Mouse (Mus musculus) R1 (cell line): ENCODE measurements around the gene Osgep.
A peak's percentile ranks its signal among the peaks of the same experiment; 100 is the strongest.
"Not testable (repeated sequence)": the region's sequence is repeated elsewhere in the genome, so short reads cannot be mapped to it uniquely, and the experiment has no call there.

Experiments used
- DNase-seq: peaks from one replicate; pipeline ENCODE4 v3.0.0-alpha.2; 2018; ENCODE audit warnings: low read depth, low spot score

Osgep gene

GRCm38 (mm10) chr14:50891621-50892020, 33.1 kb downstream of the Osgep start:
- DNase-seq: peak; percentile 29

DNA sequence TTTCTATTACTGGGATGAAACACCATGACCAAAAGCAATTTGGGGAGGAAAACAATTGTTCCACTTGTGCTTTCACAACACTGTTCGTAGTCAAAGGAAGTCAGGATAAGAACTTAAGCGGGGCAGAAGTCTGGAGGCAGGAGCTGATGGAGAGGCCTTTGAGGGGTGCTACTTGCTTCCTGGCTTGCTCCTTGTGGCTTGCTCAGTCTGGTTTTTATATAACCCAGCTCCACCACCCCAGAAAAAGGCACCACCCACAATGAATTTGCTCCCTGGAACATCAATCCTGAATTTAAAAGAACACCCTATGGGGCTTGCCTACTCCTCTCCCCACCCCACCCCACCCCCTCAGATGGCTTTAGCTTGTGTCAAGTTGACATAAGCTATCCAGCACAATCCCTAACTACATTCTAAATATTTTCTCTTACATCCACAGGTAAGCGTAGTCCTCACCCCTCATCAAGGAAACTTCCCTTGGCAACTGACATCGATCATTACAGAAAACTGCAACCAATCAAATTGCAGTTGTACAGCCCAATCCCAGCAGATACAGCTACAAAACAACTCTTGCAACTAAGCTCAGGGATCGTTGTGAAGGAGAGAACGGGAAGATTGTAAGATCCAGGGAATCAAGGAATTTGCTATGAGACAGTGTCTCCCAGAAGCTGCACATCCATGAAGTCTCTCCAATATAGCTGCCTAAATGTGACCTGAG, 48.3 kb downstream of the Osgep start:
- peak; percentile 8 for DNase-seq

DNA sequence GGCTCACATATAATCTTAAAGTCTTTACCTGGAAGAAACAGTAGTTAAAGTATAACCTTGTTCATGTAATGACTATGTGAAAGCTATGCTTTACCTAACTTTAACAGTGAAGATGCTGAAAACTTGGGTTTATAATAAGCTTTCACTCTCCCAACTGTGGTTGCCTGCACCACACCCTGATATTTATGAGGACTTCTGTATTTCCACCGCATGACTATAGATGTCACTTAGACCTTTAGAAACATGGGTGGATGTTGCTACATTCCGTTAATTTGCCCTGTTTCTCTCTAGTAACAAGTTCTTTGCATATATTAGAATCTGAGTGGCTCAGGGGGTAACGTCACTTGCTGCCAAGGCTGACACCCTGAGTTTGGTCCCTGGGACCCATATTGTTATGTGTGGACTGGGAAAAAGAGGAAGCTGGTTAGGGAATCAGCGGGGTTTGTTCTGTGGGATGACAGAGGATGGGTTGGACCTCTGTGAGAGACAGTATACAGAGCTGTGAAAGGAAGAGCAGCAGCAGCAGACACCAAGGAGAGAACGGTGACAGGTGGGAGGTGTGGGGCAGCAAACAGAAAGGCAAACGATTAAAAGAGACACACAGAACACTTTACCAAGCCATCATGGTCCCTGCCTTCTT, 49.0 kb downstream of the Osgep start:
- no peak for DNase-seq

DNA sequence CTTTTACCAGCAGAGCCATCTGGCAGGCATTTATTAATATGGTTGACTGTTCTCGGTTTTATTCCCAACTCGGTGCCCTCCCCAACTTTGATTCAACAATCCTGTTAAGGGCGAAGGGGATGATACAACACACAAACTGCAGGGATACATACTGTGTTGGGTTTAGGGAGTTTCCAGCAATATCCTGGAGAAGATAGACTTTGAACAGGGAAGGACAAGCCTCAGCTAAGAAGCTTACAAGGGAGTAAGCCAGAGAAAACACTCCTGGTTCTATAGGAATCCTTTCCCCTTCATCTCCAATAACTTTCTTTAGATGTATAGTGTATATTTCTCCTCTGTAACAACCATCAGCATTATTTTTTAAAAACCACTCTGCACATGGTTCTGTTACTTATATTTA, 49.5 kb downstream of the Osgep start:
- no peak for DNase-seq

DNA sequence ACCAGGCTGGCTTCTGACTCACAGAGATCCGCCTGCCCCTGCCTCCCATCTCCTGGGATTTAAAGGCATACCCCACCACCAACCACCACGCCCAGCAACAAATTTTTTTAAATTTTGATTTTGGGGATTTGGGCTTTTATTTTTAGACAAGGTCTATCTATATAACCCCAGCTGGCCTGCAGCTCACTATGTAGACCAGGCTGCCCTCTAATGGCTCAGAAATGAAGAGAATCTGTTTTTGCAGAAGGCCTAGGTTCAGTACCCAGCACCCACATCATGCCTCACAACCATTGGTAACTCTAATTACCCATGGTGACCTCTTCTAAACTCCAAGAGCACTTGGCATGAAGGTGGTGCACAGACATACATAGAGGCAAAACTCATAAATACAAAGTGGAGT, 53.4 kb downstream of the Osgep start:
- peak; percentile 15 for DNase-seq

DNA sequence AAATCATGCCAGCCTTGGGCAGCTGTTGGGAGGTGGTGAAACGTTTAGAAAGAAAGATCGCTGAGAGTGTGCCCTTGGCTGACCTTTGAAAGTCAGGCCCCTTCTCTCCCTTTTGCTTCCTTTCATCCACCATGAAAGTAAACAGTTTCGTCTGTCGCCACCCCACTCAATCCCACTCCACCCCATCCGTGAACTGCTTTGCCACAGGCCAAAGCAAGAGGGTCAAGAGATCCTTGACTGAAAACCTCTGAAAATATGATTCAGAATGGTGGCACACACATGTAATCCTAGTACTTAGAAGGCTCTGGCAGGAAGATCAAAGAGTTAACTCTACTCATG, 53.9 kb downstream of the Osgep start:
- no peak for DNase-seq

- DNase-seq: peak; percentile 94
Measured at GRCm38 (mm10) chr14:50869889-50870804, 54.5 kb downstream of the Osgep start, which contains the start of gene Tep1. Tep1 (minus strand) TSS chr14:50870560.

DNA sequence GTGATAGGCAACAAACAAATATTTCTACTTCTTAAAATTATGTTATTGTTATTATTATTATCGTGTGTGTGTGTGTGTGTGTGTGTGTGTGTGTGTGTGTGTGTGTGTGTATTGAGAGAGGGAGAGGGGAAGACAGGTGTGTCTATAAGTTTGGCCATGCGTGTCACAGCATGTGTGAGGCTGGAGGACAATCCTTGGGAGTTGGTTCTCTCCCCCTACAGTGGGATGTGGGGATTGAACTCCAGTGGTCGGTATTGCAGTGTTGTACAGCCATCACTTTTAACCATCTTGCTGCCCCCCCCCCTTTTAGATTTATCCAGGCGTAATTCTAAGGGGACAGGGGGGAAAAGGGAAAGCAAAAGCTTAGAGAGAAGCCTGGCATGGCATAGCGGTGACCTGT, 56.0 kb downstream of the Osgep start:
- DNase-seq: no peak

DNA sequence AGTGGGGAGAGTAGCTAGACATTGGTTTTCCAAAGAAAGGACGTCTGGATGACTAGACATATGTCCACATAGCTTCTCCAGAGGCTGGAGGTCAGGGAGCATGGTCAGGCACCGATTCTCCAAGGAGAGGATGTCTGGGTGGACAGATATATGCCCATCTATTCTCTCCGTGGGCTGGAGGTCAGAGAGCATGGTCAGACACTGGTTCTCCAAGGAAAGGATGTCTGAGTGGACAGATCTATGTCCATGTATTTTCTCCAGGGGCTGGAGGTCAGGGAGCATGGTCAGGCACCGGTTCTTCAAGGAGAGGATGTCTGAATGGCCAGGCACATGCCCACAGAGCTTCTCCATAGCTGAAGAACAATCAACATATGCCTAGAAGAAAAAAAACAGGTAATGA, 56.5 kb downstream of the Osgep start:
- no peak for DNase-seq

- DNase-seq: no peak
Measured at GRCm38 (mm10) chr14:50866966-50867365, 57.7 kb downstream of the Osgep start.

GRCm38 (mm10) chr14:50865005-50865404, 59.7 kb downstream of the Osgep start:
- DNase-seq: not testable (repeated sequence)

DNA sequence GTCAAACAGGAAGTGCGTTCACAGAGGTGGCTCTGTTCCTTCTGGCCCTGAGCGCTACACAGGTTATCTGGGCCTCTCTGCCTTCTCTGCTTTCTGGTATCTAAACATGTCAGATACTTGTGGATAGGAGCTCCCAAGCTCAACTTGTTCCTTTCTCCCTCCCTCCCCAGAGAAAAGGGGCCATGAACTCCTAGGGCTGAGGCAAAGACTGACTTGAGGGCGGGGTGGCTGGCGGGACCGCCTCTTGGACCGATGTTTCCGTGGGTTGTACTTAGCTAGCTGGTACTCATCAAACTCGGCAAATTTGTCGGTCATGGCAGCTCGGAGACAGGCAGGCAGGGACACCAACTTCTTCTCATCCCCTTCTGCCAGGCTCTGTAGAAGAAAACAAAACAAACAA, 62.1 kb downstream of the Osgep start:
- DNase-seq: peak; percentile 26
